Mouse (Mus musculus): Measurements from ENCODE around the gene Tbc1d1. TPM values are rescaled to one million over a fixed set of nuclear protein-coding genes. Genes with fewer than 3 reads are reported as not detected.

The Tbc1d1 gene
- total and polyA plus RNA-seq, 3 experiments, result 26.0 to 38.6 (median 31.9) TPM

DNA sequence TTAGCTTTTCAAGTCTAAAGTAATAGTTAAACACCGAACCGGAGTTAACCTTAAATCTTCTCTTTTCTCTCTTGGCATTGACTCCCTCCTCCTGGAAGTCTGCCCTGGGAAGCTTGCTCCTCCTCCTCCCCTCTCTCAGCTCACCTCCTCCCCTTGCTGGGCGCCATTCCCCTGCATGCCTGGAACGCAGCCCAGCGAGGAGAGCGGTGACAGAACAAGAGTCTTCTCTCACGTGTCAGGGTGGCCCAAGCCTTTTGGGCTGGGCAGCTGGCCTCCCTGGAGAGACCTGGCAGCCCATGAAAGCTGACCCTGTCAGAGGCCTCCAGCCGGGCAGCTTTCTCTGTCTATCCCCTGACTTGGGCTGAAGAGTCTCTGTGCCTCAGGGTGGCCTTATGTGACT, 211.3 kb downstream of the Tbc1d1 start:
- H3K9me3 ChIP-seq (replicated peaks; ENCODE audit: low read length), result peaks cover 2% of the 10 kb centered on the region
- no peak for DNase-seq (ENCODE audit: extremely low read depth)
- dilution Hi-C loops (cut with MboI; ENCODE audit: extremely low pct_ligation_motif_present, extremely low pct_unique_long_range_greater_than_20kb, low sequenced_read_pairs) (no loop called here), in situ Hi-C loops (cut with MboI; ENCODE audit: low pct_ligation_motif_present, low pct_unique_long_range_greater_than_20kb, low sequenced_read_pairs) (no loop called here)
- no peaks in the 10 kb centered on the region for H3K27me3 ChIP-seq (replicated peaks)
- H3K4me3 ChIP-seq (replicated peaks in 1 of 3; ENCODE audit: low read depth in 2 of 3, low read length in 2 of 3, poor library complexity in 1 of 3), result no peak overlapping the region
- H3K79me2 ChIP-seq (replicated peaks; ENCODE audit: control insufficient read depth, extremely low read depth, insufficient read depth, poor library complexity, severe bottlenecking), result no peaks in the 10 kb centered on the region
- no peak overlapping the region for H3K9ac ChIP-seq (ENCODE audit: insufficient read depth, low read depth)
- H3K4me1 ChIP-seq (ENCODE audit: control insufficient read depth in 1 of 2, insufficient read depth in 2 of 2), result peaks cover 0 to 11% of the 10 kb centered on the region in 2 experiments; a peak in 2 of 4 replicates
- no peak overlapping the region for H3K27ac ChIP-seq (ENCODE audit: insufficient read depth, low read depth)
- TF ChIP-seq JUND (conservative IDR thresholded peaks at IDR 0.05; ENCODE audit: low read depth, low read length), result no peak
- no peaks in the 10 kb centered on the region for H3K36me3 ChIP-seq (replicated peaks in 1 of 2; ENCODE audit: control insufficient read depth in 1 of 2, insufficient read depth in 1 of 2, low read length in 1 of 2)
- no peak overlapping the region for H3K4me2 ChIP-seq (ENCODE audit: insufficient read depth, low read depth, poor library complexity, severe bottlenecking)

- no peak overlapping the region for H3K4me2 ChIP-seq (ENCODE audit: insufficient read depth, low read depth, poor library complexity, severe bottlenecking)
- H3K27me3 ChIP-seq (replicated peaks), result no peaks in the 10 kb centered on the region
- no peaks in the 10 kb centered on the region for H3K79me2 ChIP-seq (replicated peaks; ENCODE audit: control insufficient read depth, extremely low read depth, insufficient read depth, poor library complexity, severe bottlenecking)
- H3K36me3 ChIP-seq (replicated peaks in 1 of 2; ENCODE audit: control insufficient read depth in 1 of 2, insufficient read depth in 1 of 2, low read length in 1 of 2), result no peaks in the 10 kb centered on the region
- no peak for DNase-seq (ENCODE audit: extremely low read depth)
- H3K27ac ChIP-seq (ENCODE audit: insufficient read depth, low read depth), result no peak overlapping the region
- no peak for TF ChIP-seq JUND (conservative IDR thresholded peaks at IDR 0.05; ENCODE audit: low read depth, low read length)
- no peak for TF ChIP-seq CHD1 (IDR thresholded peaks at IDR 0.05; ENCODE audit: low read depth, low read length)
- TF ChIP-seq CTCF (conservative IDR thresholded peaks at IDR 0.05 in 1 of 2, IDR thresholded peaks at IDR 0.05 in 1 of 2; ENCODE audit: low read depth in 2 of 2, low read length in 2 of 2), result no peak
- TF ChIP-seq ETS1 (conservative IDR thresholded peaks at IDR 0.05; ENCODE audit: low read depth, low read length), result no peak
- TF ChIP-seq ELF1 (IDR thresholded peaks at IDR 0.05; ENCODE audit: low read depth, low read length), result no peak
- no peak for TF ChIP-seq UBTF (IDR thresholded peaks at IDR 0.05; ENCODE audit: low read depth, low read length)
- TF ChIP-seq USF2 (conservative IDR thresholded peaks at IDR 0.05; ENCODE audit: low read depth, low read length), result no peak
- no peak for TF ChIP-seq USF1 (IDR thresholded peaks at IDR 0.05; ENCODE audit: low read depth, low read length)
- TF ChIP-seq KAT2A (IDR thresholded peaks at IDR 0.05; ENCODE audit: insufficient replicate concordance, low read length), result no peak
- TF ChIP-seq IRF4 (IDR thresholded peaks at IDR 0.05; ENCODE audit: low read depth, low read length), result no peak
- no peak for TF ChIP-seq POLR2AphosphoS2 (IDR thresholded peaks at IDR 0.05; ENCODE audit: low read depth, low read length)
- no peak for TF ChIP-seq SIN3A (IDR thresholded peaks at IDR 0.05; ENCODE audit: low read length)
- no peak for TF ChIP-seq MAZ (IDR thresholded peaks at IDR 0.05; ENCODE audit: low read depth, low read length)
- TF ChIP-seq MXI1 (IDR thresholded peaks at IDR 0.05; ENCODE audit: low read depth, low read length), result no peak
- TF ChIP-seq PAX5 (IDR thresholded peaks at IDR 0.05; ENCODE audit: low read length), result no peak
- TF ChIP-seq MYC (IDR thresholded peaks at IDR 0.05; ENCODE audit: low read depth, low read length), result no peak
- TF ChIP-seq ZC3H11A (IDR thresholded peaks at IDR 0.05; ENCODE audit: low read depth, low read length), result no peak
- TF ChIP-seq EP300 (IDR thresholded peaks at IDR 0.05; ENCODE audit: low read length), result no peak
- H3K4me3 ChIP-seq (replicated peaks in 1 of 3; ENCODE audit: low read depth in 2 of 3, low read length in 2 of 3, poor library complexity in 1 of 3), result no peak overlapping the region
- no peak overlapping the region for H3K9ac ChIP-seq (ENCODE audit: insufficient read depth, low read depth)
- peaks cover 0 to 9% of the 10 kb centered on the region in 2 experiments; a peak in 2 of 4 replicates for H3K4me1 ChIP-seq (ENCODE audit: control insufficient read depth in 1 of 2, insufficient read depth in 2 of 2)
- H3K9me3 ChIP-seq (replicated peaks; ENCODE audit: low read length), result no peaks in the 10 kb centered on the region
- dilution Hi-C loops (cut with MboI; ENCODE audit: extremely low pct_ligation_motif_present, extremely low pct_unique_long_range_greater_than_20kb, low sequenced_read_pairs) (no loop called here), in situ Hi-C loops (cut with MboI; ENCODE audit: low pct_ligation_motif_present, low pct_unique_long_range_greater_than_20kb, low sequenced_read_pairs) (no loop called here)
Measured at GRCm38 (mm10) chr5:64371331-64371831, 215.3 kb downstream of the Tbc1d1 start.
